Mouse (Mus musculus): ENCODE measurements around the gene Il1rn.

Gene Il1rn

GRCm38 (mm10) chr2:24382456-24383230, 46.0 kb downstream of the Il1rn start:
- DNase-seq (ENCODE audit: low spot score): no peak

GRCm38 (mm10) chr2:24383636-24384035, 47.0 kb downstream of the Il1rn start:
- no peak for DNase-seq (ENCODE audit: low spot score)

DNA sequence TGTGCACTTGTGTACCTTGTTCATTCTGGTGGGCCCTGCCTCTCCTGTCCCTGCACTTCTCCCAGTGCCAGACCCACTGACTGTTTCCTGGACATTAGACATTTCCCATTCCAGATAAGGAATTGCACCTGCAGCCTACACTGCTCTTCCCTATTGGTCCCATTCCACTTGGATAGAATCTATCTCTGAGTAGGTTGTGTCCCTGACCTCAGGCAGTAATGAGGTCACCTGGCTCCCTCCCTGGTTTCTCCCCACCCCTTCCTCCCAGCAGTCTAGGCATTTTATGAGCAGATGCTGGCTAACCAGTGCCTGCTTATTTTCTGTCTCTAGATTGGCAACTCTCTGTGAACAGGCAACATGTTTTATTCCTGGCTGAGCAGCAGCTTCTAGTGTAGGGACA, 47.7 kb downstream of the Il1rn start:
- no peak for DNase-seq (ENCODE audit: low spot score)

- peak; percentile 91 for DNase-seq (ENCODE audit: low spot score)
These were observed 48.7 kb downstream of the Il1rn start for GRCm38 (mm10) chr2:24385111-24385961.

DNA sequence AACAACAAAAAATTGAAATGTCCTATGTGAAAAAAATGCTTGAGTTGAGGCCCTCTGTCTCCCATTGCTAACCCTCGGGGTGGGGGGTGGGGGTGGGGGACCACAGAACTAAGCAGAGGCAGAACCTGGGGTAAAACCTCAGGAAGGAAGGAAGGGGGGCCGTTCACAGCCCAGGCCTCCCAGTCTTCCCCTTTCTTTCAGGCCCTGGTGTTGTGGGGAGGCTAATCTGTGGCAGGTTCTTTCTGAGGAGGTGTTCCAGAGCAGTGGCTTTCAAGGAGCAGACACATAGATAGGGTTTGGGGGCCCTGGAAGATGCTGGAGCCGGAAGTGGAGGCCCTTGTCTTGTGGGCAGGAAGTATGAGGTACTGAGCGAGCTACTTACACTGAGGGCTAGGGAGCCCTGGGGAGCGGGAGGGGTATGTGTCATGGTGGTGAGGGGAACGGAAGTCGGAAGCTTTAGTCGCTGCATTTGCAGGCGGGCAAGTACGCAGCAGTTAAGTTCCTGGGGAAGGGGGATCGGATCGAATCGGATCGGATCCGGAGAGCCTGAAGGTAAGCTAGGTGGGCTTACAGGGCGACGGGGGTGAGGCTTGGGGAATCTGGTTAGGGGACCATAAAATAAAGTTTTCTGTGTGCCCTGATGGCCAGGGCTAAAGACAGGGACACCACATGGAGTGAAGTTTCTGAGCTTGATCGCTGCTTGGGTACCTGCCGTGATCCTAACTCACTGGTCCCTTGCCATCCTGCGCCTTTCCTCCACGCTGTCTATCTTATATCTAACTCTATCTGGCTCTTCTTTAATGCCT, 49.7 kb downstream of the Il1rn start:
- DNase-seq (ENCODE audit: low spot score): peak; percentile 94

DNA sequence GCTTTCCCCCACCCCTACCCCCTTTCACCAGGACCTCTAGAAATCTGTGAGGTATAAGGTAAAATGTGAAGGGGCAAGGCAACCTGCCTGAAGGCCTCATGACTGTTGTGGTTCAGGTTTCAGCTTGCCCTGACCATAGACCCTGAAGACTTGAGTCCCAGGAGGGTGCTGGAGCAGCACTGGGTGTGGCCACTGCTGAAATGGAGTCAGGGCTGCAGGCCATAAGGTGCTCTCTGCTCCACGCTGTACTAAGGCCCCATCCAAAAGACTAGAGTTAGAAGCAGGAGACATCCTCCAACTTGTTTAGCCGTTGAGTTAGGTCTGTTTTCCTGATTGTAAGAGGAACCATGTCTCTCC, 50.3 kb downstream of the Il1rn start:
- DNase-seq (ENCODE audit: low spot score): peak; percentile 18

DNA sequence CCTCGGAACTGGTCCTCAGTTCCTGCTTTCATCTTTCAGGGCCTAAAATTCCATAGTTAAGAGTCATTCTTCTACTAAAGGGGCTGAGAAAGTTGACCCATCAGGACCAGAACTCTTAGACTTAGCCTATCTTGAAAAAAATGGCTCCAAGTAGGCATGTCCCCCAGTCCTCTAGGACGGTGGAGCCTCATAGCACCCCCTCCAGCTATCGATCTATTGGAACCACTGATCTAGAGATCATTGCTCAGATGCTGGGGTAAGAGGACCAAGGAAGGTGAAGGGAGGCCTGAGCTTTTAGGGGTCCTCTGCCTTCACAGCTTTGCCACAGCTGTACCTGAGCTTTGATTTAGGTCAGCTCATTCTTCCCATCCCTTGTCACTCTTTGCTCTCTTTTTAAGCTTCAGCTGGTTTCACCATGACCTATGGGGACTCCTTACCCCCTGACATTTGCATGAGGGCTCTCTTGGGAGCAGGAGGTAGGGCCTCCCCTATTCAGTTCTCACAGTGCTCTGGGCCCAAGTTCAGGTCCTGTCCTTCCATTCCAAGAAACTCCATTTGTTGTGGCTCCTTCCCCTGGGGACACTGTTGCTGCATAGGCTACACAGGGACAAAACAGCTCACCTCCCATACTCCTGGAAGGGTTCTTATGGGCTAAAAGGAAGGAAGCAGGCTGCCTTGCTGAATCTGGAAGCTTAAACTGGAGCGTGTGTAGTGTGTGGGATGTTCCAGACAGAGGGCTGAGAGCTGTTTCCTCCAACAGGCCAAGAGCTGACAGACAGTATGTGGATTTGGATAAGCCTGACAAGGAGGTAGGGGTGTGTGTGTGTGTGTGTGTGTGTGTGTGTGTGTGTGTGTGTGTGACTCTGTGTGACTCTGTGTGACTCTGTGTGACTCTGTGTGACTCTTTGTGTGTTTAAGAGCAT, 51.0 kb downstream of the Il1rn start:
- DNase-seq (ENCODE audit: low spot score): no peak

DNA sequence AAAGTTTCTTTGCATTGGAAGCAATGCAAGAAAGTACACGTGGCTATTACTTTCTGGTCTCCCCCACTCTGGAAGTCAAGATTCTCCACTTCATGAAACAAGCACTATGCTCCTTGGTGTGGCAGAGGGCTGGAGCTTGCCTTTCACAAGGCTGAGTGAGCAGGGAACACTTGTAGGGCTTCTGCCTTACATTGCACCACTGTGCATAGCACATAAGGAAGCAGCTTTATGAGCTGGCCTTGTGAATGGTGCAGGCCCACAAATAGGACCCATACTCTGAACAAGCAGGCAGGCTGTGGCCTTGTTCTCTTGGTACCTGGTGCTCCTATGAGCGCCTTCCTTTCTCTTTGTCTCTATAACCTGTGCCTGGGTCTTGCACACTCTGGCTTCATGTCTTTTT, 56.6 kb downstream of the Il1rn start:
- no peak for DNase-seq (ENCODE audit: low spot score)

DNA sequence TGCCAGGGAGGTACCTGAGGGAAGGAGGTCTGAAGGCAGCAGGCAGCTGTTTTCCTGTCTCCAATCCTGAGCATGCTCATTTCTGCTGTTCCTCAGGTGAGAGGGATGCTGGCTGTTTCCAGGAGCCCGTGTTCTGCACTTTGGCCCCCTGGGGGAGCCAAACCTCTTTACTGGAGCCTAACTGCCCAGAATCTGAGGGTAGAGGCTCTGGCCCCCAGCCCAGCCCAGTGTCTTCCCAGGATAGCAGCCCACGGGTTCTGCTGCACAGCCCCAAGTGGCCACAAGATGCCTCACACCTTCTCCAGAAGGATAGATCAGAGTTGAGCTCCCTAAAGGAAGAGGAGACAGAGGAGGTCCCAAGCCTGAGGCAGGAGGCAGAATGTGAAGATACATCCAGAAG, 60.5 kb downstream of the Il1rn start:
- DNase-seq (ENCODE audit: low spot score): no peak

- no peak for DNase-seq (ENCODE audit: low spot score)
These were observed 64.1 kb downstream of the Il1rn start for GRCm38 (mm10) chr2:24400711-24401110.
